Mouse (Mus musculus) heart, postnatal 14 days (tissue): ENCODE data around the gene Gpalpp1. TPM values are rescaled to one million over a fixed set of nuclear protein-coding genes. Genes with fewer than 3 reads are reported as not detected.

Source experiments
- DNase-seq, 2 experiments: peaks; one replicate each; pipeline ENCODE4 v3.0.0; 2021 to 2022
- intact Hi-C: fragments of 180-260 bp; cut with DNase I; formaldehyde crosslinking; loops from one replicate; pipeline ENCODE4 v1.15.1; 2025
- total RNA-seq, 2 experiments: library from RNA; stranded (reverse); gene quantifications; 2 replicates each; pipeline ENCODE4 v1.2.3; 2021

Gpalpp1 gene
- total RNA-seq, 2 experiments from 2014 or later = 11.7 to 12.2 TPM

- intact Hi-C loops = no loop called here
- DNase-seq = no peak
These were observed 66.4 kb downstream of the Gpalpp1 start for GRCm38 (mm10) chr14:76044164-76044557.

- intact Hi-C loops = no loop called here
- DNase-seq = no peak
These were observed 67.1 kb downstream of the Gpalpp1 start for GRCm38 (mm10) chr14:76043251-76044163.

Other genes with a start within 250 kb of the Gpalpp1 start
- not detected for gene Kctd4, start 155.8 kb downstream of the Gpalpp1 start, total RNA-seq
- 10 to 100 TPM; 12.3 to 13.6 TPM for gene Gtf2f2, start 99.9 kb downstream of the Gpalpp1 start, total RNA-seq
- 1 to 10 TPM; 3.1 to 3.6 TPM for gene Nufip1, start 131 bp upstream of the Gpalpp1 start, total RNA-seq